Mouse (Mus musculus) liver, postnatal 0 days (tissue): ENCODE data around the gene Dhx35. TPM values are rescaled to one million over a fixed set of nuclear protein-coding genes. Genes with fewer than 3 reads are reported as not detected.

Experiments
- ATAC-seq: fragments of 200-750 bp; cut with Nextera tagmentation; 2 replicates; pipeline ENCODE4 v1.8.0; 2017; ENCODE audit warnings: mild to moderate bottlenecking, moderate library complexity
- DNase-seq: peaks from one replicate; pipeline ENCODE4 v3.0.0-alpha.2; 2016
- H3K27ac ChIP-seq: fragments of 300-500 bp; sonication (generic); 2 replicates; pipeline ENCODE4 v1.5.1; 2014; ENCODE audit warnings: antibody characterized with exemption, moderate library complexity, mild to moderate bottlenecking, low read depth
- H3K27me3 ChIP-seq: fragments of 300-500 bp; sonication (generic); 2 replicates; pipeline ENCODE4 v1.6.1; 2014; ENCODE audit warnings: low read length, control low read depth, mixed read lengths; ENCODE audit not compliant: insufficient read depth
- H3K36me3 ChIP-seq: fragments of 300-500 bp; sonication (generic); replicated peaks from 2 replicates; pipeline ENCODE4 v1.6.1; 2014; ENCODE audit warnings: mild to moderate bottlenecking, control low read depth, low read length, moderate library complexity, mixed read lengths; ENCODE audit not compliant: insufficient read depth
- H3K4me1 ChIP-seq: fragments of 300-500 bp; sonication (generic); 2 replicates; pipeline ENCODE4 v1.6.1; 2014; ENCODE audit warnings: antibody characterized with exemption, mild to moderate bottlenecking, control low read depth; ENCODE audit not compliant: insufficient read depth
- H3K4me2 ChIP-seq: fragments of 300-500 bp; sonication (generic); 2 replicates; pipeline ENCODE4 v1.6.1; 2014; ENCODE audit warnings: low read depth, mild to moderate bottlenecking, low read length, moderate library complexity, mixed read lengths
- H3K4me3 ChIP-seq: fragments of 300-500 bp; sonication (generic); 2 replicates; pipeline ENCODE4 v1.5.1; 2014; ENCODE audit warnings: low read depth, low read length
- H3K9ac ChIP-seq: fragments of 300-500 bp; sonication (generic); replicated peaks from 2 replicates; pipeline ENCODE4 v1.6.1; 2014; ENCODE audit warnings: mild to moderate bottlenecking, moderate library complexity
- H3K9me3 ChIP-seq: fragments of 300-500 bp; sonication (generic); 2 replicates; pipeline ENCODE4 v1.6.1; 2016; ENCODE audit warnings: mild to moderate bottlenecking, control low read depth, low read length, mixed read lengths
- CTCF ChIP-seq: sonication (generic); IDR thresholded peaks from 2 replicates; pipeline ENCODE4 v1.5.1; 2016; ENCODE audit warnings: antibody characterized with exemption, low read depth
- EP300 ChIP-seq: IDR thresholded peaks from 2 replicates; pipeline ENCODE4 v1.6.1; 2016; ENCODE audit warnings: antibody characterized with exemption, low read depth, mild to moderate bottlenecking
- whole genome bisulfite sequencing: fragments of 180-500 bp; shearing (Covaris S2); extraction: QIAGEN DNeasy Blood & Tissue Kit; methylation state at CpG from one replicate; pipeline ENCODE4 v1.1.7; 2014; ENCODE audit not compliant: insufficient replicate concordance; 5-methylcytosine and 5-hydroxymethylcytosine counted together
- polyA plus RNA-seq: library from polyadenylated mRNA; unstranded; fragments of >200 nt; fragmentation: Nextera tagmentation; extraction: Ambion mirVana; gene quantifications from 2 replicates; pipeline ENCODE4 v1.2.1, GENCODE M21; 2015

Dhx35 gene
- polyA plus RNA-seq, 1 experiment from 2014 or later, result 3.6 TPM

DNA sequence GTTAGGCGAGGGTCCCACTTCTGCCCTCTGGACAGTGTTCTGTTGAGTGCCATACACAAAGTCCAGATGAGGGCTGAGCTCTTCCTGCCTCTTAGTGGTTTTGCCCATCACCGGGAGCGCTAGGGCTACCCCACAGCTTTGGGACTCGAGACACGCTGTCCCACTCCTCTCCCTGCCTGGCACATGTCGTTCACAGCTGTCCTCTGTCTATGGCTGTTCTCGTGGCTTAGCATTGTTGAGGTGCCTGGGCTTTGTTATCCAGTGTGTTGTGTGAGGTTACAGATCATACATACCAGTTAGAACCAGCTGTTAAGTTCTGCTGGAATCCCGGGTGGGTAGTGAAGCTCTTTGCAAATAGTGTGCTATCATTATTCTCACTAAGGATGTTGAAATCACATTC, 23.1 kb downstream of the Dhx35 start:
- H3K9ac ChIP-seq, result no peak overlapping the region
- H3K9me3 ChIP-seq, result no peaks in the 10 kb centered on the region
- DNase-seq (no peak), ATAC-seq (no peak)
- H3K4me2 ChIP-seq, result no peak overlapping the region
- H3K4me3 ChIP-seq, result no peak overlapping the region
- no peak for TF ChIP-seq CTCF
- TF ChIP-seq EP300, result no peak
- no peaks in the 10 kb centered on the region for H3K4me1 ChIP-seq
- WGBS, result 84% methylated on average over 8 of the region's 8 CpGs
- H3K27me3 ChIP-seq, result no peaks in the 10 kb centered on the region
- no peak overlapping the region for H3K27ac ChIP-seq
- H3K36me3 ChIP-seq, result peaks cover 23% of the 10 kb centered on the region

DNA sequence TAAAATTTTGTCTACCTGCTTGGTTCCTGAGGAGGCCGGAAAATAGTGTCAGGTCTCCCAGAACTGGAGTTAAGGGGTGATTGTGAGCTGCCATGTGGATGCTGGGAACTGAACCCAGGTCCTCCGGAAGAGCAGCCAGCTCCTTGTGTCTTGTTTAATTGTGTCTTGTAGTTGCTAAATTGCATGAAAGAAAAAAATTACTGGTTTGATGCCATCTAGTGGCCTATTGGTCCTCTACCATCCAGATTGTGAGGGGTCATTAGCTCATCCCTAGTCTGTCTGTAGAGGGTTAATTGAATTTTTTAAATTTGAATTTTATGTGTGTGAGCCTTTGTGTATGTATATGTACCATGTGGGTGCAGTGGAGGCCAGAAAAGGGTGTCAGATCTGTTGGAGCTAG, 33.5 kb downstream of the Dhx35 start:
- ATAC-seq (no peak), DNase-seq (no peak)
- TF ChIP-seq EP300 (no peak), CTCF (peak; percentile 20; the same call in 1 of the 2 replicates)
- Histone ChIP-seq H3K27ac (no peak overlapping the region), H3K9ac (no peak overlapping the region), H3K4me2 (no peak overlapping the region), H3K4me1 (no peaks in the 10 kb centered on the region), H3K27me3 (no peaks in the 10 kb centered on the region), H3K4me3 (no peak overlapping the region), H3K36me3 (peaks cover 29% of the 10 kb centered on the region), H3K9me3 (no peaks in the 10 kb centered on the region)
- 81% methylated on average over 2 of the region's 2 CpGs for WGBS

DNA sequence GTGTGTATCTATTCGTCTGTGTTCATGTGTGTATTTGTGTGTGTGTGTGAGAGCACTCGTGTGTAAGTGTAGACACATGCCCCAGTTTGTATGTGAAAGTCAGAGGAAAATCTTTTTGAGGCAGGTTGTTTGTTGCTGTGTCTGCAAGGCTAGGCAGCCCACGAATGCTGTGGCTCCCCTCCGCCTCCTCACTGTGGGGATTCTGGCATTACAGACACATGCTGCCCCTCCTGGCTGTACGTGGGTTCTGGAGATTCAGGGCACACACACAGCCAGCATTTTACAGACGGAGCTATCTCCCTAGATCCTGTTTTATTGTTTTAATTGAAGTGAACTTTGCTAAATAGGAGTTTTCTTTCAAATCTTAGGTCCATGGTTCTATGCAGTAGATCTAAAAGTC, 35.1 kb downstream of the Dhx35 start:
- 73% methylated on average over 6 of the region's 6 CpGs for WGBS
- Histone ChIP-seq H3K36me3 (peaks cover 37% of the 10 kb centered on the region), H3K27ac (no peak overlapping the region), H3K4me3 (no peak overlapping the region), H3K4me2 (no peak overlapping the region), H3K9me3 (no peaks in the 10 kb centered on the region), H3K4me1 (no peaks in the 10 kb centered on the region), H3K27me3 (no peaks in the 10 kb centered on the region), H3K9ac (no peak overlapping the region)
- ATAC-seq (no peak), DNase-seq (no peak)
- no peak for TF ChIP-seq CTCF
- TF ChIP-seq EP300, result no peak

DNA sequence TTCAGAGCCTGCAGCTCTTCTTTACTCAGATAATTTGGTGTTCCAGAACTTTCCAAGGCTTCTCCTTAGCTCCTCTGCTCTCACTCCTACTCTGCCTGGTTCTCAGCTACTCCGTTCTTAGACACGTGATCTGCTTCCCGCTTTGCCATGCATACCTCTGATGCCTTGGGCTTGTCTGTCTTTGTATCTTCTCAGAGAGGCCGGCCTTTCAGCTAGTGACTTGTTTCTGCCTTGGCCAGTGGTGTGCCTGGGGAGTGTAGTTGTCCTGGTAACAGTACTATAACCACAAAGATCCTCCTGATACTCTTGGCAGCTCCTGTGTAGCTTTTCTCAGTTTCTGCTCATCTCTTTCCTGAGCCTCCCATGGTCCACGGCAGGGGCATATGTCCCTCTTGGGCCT, 38.6 kb downstream of the Dhx35 start:
- TF ChIP-seq CTCF (no peak), EP300 (no peak)

DNA sequence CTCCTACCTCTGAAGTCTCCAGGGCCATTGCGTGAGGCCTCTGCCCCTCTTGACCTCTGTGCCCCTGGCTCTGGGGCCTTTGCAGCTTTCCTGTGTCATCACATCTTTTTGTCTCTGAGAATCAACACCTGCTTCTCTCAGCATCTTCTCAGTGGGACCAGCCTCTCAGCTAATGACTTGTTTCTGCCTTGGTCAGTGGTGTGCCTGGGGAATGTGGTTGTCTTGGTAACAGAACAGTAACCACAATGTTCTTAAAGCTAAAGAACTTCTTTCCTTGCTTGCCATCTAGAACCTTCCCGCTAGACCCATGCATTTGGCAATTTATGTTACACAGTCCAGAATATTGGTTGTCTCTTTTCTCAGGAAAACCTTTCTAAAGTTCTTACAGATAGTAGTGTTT, 39.0 kb downstream of the Dhx35 start:
- no peak overlapping the region for H3K4me3 ChIP-seq
- no peaks in the 10 kb centered on the region for H3K27me3 ChIP-seq
- no peak overlapping the region for H3K4me2 ChIP-seq
- H3K27ac ChIP-seq, result no peak overlapping the region
- TF ChIP-seq CTCF (no peak), EP300 (no peak)
- DNase-seq, result no peak
- peaks cover 40% of the 10 kb centered on the region for H3K36me3 ChIP-seq
- H3K9me3 ChIP-seq, result no peaks in the 10 kb centered on the region
- no peaks in the 10 kb centered on the region for H3K4me1 ChIP-seq
- no peak for ATAC-seq
- 88% methylated on average over 2 of the region's 2 CpGs for WGBS
- no peak overlapping the region for H3K9ac ChIP-seq

More for the DNA sequence above, 38.6 kb downstream of the Dhx35 start:
- Histone ChIP-seq H3K4me2 (no peak overlapping the region), H3K9ac (no peak overlapping the region), H3K4me1 (no peaks in the 10 kb centered on the region), H3K27ac (no peak overlapping the region), H3K4me3 (no peak overlapping the region), H3K9me3 (no peaks in the 10 kb centered on the region), H3K27me3 (no peaks in the 10 kb centered on the region), H3K36me3 (peaks cover 43% of the 10 kb centered on the region)
- no peak for DNase-seq
- WGBS, result 83% methylated on average over 5 of the region's 5 CpGs
- ATAC-seq, result no peak

DNA sequence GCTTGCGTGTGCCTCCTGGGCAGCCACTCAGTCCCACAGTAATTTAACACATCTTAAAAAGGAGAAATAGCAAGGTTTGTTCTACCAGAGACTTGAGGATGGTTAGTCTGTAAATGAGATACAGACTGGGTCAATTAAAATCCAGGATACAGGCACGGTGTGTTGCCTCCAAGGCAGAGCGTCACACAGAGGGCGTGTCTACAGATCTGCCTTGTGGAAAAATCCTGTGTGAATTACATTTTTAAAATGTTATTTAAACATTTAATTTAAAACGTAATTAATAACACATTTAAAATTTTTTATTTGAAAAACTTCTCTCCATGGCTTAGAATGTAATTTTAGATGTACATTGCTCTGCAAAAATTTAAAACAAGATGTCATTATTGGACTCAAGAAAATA, 48.7 kb downstream of the Dhx35 start:
- no peak for ATAC-seq
- no peaks in the 10 kb centered on the region for H3K4me1 ChIP-seq
- H3K9me3 ChIP-seq, result no peaks in the 10 kb centered on the region
- TF ChIP-seq EP300 (no peak), CTCF (no peak)
- H3K4me2 ChIP-seq, result no peak overlapping the region
- WGBS, result 83% methylated on average over 5 of the region's 5 CpGs
- no peak for DNase-seq
- no peak overlapping the region for H3K9ac ChIP-seq
- H3K27me3 ChIP-seq, result no peaks in the 10 kb centered on the region
- H3K4me3 ChIP-seq, result no peak overlapping the region
- no peak overlapping the region for H3K27ac ChIP-seq
- H3K36me3 ChIP-seq, result peaks cover 27% of the 10 kb centered on the region

DNA sequence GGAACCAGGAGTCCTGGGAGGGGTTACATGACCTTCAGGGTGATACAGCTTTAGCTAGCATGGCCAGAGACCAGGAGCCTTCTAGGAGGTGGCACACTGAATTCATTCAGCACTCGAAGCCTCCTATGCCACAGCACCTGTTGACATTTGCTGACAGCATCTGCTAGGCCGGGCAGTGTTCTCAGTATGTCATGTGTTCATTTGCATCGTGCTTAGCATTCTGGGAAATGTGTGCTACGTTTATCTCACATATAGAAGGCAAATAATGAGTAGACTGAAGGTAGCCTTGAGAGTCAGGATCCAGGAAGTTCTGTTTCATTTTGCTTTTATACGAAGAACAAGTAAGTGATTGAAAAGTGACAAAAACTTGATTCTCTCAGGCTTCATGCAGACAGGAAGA, 50.4 kb downstream of the Dhx35 start:
- H3K36me3 ChIP-seq, result peaks cover 26% of the 10 kb centered on the region

More for the DNA sequence above, 50.4 kb downstream of the Dhx35 start:
- Histone ChIP-seq H3K27me3 (no peaks in the 10 kb centered on the region), H3K9ac (no peak overlapping the region), H3K4me1 (no peaks in the 10 kb centered on the region), H3K27ac (no peak overlapping the region), H3K9me3 (no peaks in the 10 kb centered on the region), H3K4me3 (no peak overlapping the region), H3K4me2 (no peak overlapping the region)
- WGBS, result 83% methylated on average over 5 of the region's 5 CpGs
- ATAC-seq (no peak), DNase-seq (no peak)
- TF ChIP-seq EP300 (no peak), CTCF (no peak)
